Mouse (Mus musculus): Measurements from ENCODE around the gene Ifngr1. TPM values are rescaled to one million over a fixed set of nuclear protein-coding genes. Genes with fewer than 3 reads are reported as not detected.

The Ifngr1 gene
- 10 to 100 TPM; 31.6 to 32.1 TPM for total RNA-seq (2021)

GRCm38 (mm10) chr10:19591641-19592441 is at the start of gene Ifngr1:
Ifngr1 (plus strand) TSS chr10:19591949.
- DNase-seq, result peak; percentile 100

DNA sequence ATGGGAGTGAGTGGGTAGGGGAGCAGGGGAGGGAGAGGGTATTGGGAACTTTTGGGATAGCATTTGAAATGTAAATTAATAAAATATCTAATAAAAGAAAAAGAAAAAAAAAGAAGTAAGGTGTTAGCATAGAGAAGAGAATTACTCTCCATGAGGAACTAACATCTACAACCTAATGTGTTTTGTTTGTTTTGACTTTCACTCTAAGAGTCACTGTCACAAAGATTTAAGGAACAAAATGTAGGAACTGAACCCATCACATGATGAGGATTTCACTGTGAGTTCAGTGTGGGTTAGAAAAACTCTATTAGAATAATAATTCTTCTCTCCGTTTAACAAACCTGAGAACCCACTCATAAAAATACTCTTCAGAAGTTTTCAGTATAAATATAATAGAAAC is 44.9 kb upstream of the Ifngr1 start:
- no peak for DNase-seq

DNA sequence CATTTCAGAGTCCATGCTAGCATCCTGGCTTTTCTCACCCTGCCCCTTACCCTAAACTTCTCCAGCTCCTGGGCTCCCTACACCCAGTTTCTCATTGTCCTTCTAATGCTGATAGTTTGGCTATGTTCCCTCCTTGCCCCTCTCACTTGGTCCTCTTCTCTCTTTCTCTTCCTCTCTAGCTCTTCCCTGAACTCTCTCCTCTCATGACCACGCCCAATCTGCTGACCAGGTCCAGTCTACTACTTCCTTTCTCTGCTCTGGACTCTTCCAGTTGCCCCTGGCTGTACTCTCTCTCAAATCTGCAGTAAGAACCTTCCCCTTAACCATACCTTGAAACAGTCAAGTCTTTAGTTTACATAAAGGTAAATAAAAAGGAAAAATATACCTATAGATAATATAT is 43.7 kb upstream of the Ifngr1 start:
- no peak for DNase-seq

DNA sequence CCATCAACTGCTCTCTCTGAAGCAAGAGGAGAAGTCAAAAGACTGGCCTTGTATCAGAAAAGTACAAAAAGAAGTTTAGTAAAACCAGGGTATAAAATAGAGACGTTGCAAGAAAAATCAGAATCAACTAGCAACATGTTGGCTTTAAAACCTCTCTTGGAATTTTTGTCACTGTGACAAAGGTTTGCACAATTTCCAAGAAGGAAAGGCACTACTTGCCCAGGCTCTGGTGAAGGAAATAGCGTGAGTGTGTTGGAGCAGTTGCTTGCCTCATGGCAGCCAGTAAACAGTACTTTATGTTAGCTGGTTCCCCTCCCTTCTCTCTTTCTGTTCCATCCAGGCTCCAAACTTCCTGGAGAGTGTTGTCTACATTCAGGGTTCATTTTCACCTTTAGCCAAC is 43.3 kb upstream of the Ifngr1 start:
- no peak for DNase-seq

DNA sequence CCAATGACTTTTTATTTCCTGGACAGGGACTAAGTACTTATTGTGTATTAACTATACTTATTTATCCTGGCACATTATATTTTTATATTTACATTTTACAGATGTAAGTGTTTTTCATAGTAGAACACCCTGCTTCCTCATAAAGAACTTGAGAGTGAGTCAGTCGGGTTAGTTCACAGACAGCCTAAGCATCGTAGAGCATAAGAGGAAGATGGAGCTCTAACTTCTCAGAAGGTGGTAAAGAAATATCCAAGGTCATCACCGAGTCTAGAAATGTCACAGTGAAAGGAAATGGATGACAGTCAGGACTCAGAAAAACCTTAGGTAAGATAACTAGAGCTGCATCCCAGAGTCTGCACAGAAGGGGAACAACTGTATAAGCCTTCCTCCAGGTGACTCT is 40.2 kb upstream of the Ifngr1 start:
- no peak for DNase-seq

- no peak for DNase-seq
Observed at GRCm38 (mm10) chr10:19553857-19554256, 37.9 kb upstream of the Ifngr1 start.

DNA sequence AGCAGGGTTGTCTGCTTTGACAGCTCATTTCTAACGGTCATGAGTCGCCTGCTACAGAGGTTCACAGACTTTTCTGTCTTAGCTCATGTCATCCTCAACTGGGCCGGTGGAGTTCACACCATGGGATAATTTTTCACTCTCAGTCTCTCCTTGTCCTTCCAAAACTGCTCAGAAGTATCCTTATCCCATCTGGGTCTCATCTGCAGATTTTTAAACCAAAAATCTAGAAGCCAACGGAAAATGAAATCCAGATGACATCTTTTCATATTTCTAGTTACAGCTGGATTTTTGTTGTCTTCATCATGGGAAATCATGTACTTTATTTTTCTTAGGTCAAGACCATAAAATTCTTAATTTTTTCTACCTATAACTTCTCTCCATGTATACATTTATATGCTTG is 34.1 kb upstream of the Ifngr1 start:
- no peak for DNase-seq

- DNase-seq, result peak; percentile 13
Observed at GRCm38 (mm10) chr10:19559565-19560165, 32.1 kb upstream of the Ifngr1 start.

GRCm38 (mm10) chr10:19562598-19562997 is 29.2 kb upstream of the Ifngr1 start:
- no peak for DNase-seq

DNA sequence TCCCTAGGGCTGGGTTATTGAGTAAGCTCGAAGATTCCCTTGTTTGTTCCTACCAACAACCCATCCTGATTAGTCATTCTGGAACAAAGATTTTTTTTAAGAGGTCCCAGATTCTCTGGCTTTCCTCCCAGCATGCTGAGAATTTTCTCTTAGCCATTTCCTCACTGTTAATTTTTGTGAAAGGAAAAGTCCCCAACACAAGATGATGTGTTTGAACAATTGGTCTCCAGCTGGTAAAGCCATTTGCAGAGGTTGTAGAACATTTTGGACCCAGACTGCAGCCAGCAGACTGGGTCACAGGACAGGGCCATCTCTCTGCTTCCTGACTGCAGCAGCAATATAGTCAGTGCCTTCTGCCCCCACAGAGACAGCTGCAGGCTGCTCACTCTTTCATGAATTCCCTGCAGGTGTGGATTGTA is 28.3 kb upstream of the Ifngr1 start:
- DNase-seq, result peak; percentile 29

GRCm38 (mm10) chr10:19567481-19567880 is 24.3 kb upstream of the Ifngr1 start:
- no peak for DNase-seq

GRCm38 (mm10) chr10:19570288-19570687 is 21.5 kb upstream of the Ifngr1 start:
- no peak for DNase-seq

- DNase-seq, result no peak
Observed at GRCm38 (mm10) chr10:19570716-19571115, 21.0 kb upstream of the Ifngr1 start.

- no peak for DNase-seq
Observed at GRCm38 (mm10) chr10:19577571-19577970, 14.2 kb upstream of the Ifngr1 start.

DNA sequence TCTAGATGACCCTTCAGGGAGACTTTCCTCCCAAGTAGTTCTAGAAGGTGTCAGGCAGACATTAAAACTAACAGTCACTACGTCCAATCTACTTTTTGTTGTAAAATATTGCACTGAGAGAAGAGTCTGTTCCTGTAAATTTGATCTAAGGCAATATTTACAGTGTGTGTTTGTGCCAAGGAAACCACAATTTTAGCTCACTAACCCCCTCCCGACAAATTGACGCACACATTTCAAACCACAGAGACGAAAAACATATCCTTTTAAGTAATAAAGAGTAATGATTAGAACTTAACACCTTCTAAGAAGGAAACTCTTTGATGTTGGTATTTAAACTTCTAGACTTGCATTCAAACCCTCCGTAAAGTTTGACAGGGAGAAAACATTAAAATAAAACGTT is 13.7 kb upstream of the Ifngr1 start:
- DNase-seq, result no peak

GRCm38 (mm10) chr10:19578409-19578986 is 13.3 kb upstream of the Ifngr1 start:
- DNase-seq, result peak; percentile 47

DNA sequence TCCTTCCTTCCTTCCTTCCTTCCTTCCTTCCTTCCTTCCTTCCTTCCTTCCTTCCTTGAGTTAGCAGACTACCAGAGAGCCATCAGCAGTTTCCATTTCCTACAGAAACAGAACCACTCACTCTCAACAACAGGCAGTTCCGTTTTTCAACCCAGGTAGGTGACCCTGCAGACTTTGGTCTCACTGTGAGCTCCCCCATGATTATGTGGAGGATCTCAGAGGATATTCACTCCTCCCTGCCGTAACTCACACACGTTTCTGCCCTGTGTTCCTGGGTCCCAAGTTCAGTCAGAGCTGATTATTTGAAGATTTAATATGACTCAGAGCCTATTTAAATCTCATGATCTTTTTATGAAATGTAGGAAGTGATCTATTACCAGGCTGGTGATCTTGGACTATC is 11.1 kb upstream of the Ifngr1 start:
- no peak for DNase-seq

DNA sequence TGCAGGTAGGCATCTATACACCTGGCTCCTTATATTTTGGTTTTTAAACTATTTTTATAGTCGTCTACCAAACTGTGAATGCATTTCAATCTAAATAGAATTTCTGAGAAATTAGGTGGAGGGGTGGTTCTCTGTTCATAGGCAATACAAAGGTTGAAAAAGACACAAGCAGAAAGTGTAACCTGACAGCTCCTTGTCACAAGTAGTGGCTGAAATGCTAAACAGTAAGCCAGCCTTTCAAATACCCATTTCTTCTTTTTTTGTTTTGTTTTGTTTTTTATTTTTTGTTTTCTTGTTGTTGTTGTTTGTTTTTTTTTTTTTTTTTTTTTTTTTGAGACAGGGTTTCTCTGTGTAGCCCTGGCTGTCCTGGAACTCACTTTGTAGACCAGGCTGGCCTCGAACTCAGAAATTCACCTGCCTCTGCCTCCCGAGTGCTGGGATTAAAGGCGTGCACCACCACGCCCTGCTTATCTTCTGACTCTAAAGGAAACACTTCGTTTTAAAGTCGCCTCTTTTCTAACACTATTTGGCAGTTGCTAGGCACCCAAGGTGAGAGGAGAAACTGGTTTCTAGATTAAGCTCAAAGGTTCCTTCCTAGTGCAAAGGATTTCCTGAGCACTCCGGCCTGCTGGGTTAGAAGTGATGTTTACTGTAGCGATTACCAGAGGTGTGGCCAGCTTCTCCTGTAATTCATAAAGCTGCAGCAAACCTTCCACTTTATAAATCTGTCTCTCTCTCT is 9.7 kb upstream of the Ifngr1 start:
- DNase-seq, result no peak

GRCm38 (mm10) chr10:19582806-19583430 is 8.8 kb upstream of the Ifngr1 start:
- no peak for DNase-seq

DNA sequence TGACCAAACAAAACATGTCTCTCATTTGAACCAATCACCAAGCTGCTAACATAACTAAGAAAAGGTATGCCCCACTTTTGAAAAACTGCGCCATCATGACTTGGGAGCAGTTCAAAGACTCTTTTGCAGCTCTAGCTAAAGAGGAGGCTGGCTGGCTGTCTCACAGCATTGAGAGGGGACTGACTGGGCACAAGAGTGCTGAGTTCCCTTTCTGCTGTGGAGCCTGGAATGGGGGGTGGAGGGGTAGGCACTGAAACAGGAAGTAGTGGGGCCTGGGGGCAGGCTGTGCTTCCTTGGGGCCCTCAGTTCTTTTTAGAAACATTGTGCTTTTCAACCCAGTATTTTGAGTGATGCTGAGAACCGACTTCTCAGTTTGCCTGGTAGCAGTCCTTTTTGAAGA is 7.7 kb upstream of the Ifngr1 start:
- no peak for DNase-seq

DNA sequence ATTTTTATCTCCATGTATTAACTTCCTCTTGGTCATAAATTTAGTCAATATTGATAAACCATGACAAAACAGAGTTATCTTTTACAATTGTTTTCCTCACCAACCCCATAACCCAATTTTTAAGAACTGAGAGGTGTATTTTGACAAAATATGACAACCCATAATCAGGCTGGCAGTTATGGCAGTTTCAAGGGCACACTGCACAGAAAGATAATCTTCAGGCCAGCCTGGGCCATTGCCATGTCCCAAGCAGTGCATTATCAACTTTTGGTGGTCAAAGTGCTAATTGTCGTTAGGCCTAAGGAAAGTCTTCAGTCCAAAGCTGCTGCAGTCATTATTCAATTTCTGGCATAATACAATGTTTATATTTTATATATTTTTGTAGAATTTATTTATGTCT is 6.9 kb upstream of the Ifngr1 start:
- DNase-seq, result no peak

DNA sequence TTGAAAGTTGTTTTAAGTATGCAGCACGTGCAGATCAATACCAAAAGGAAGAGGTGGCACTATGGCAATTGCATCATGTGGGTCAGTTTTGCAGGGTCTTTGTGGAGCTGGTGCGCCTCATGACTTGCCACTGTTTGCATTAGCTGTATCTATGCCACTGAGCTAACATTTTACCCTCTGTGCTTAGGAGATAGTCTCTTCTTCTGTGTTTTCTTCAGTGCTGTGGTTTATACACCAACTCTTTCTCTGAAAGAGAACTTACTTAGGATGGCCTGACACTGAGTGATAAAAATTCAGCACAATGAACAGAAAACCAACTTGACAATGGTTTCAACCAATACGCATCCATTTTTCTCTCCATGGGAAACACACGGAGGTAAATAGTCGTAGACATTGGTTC is 5.9 kb upstream of the Ifngr1 start:
- DNase-seq, result no peak

GRCm38 (mm10) chr10:19587281-19587680 is 4.5 kb upstream of the Ifngr1 start:
- no peak for DNase-seq

Data from heart, postnatal 4 days (tissue).